Mouse (Mus musculus): ENCODE measurements around the gene Ghrhr. TPM values are rescaled to one million over a fixed set of nuclear protein-coding genes. Genes with fewer than 3 reads are reported as not detected.

The Ghrhr gene
- total and polyA plus RNA-seq, 3 experiments: not detected

- TF ChIP-seq POLR2A (IDR thresholded peaks at IDR 0.05; ENCODE audit: control insufficient read depth in 1 of 2, insufficient read depth in 1 of 2, low read depth in 1 of 2, low read length in 2 of 2, poor library complexity in 1 of 2) (no peak), TBP (IDR thresholded peaks at IDR 0.05; ENCODE audit: low read depth, low read length) (no peak), RAD21 (IDR thresholded peaks at IDR 0.05; ENCODE audit: low read depth, low read length) (no peak), MXI1 (IDR thresholded peaks at IDR 0.05; ENCODE audit: low read depth, low read length) (no peak), BHLHE40 (IDR thresholded peaks at IDR 0.05; ENCODE audit: borderline replicate concordance, low read depth, low read length) (no peak)
- Histone ChIP-seq H3K9ac (ENCODE audit: control insufficient read depth, low read depth, low read length, poor library complexity, severe bottlenecking) (no peak overlapping the region), H3K27ac (ENCODE audit: control insufficient read depth, low read depth, low read length) (no peak overlapping the region), H3K9me3 (replicated peaks; ENCODE audit: insufficient read depth, low read length) (no peaks in the 10 kb centered on the region), H3K4me3 (ENCODE audit: control insufficient read depth in 1 of 2, insufficient read depth in 1 of 2, low read depth in 2 of 2, low read length in 2 of 2) (no peak overlapping the region), H3K27me3 (ENCODE audit: control insufficient read depth in 1 of 2, insufficient read depth in 2 of 2, low read length in 2 of 2) (no peaks in the 10 kb centered on the region), H3K36me3 (ENCODE audit: control insufficient read depth in 1 of 2, insufficient read depth in 2 of 2, low read length in 2 of 2) (no peaks in the 10 kb centered on the region), H3K79me2 (ENCODE audit: control insufficient read depth, insufficient read depth, low read length, poor library complexity) (no peaks in the 10 kb centered on the region), H3K4me1 (ENCODE audit: control insufficient read depth in 1 of 2, insufficient read depth in 2 of 2, low read length in 2 of 2) (no peaks in the 10 kb centered on the region)
- DNase-seq (ENCODE audit: low read depth, low spot score): no peak
Measured at GRCm38 (mm10) chr6:55345264-55345663, 30.8 kb upstream of the Ghrhr start.

GRCm38 (mm10) chr6:55346491-55346890 is 29.6 kb upstream of the Ghrhr start:
- no peak for TF ChIP-seq POLR2A (IDR thresholded peaks at IDR 0.05; ENCODE audit: control insufficient read depth in 1 of 2, insufficient read depth in 1 of 2, low read depth in 1 of 2, low read length in 2 of 2, poor library complexity in 1 of 2)
- no peak for TF ChIP-seq POLR2AphosphoS5 (IDR thresholded peaks at IDR 0.05; ENCODE audit: borderline replicate concordance, low read depth, low read length)
- TF ChIP-seq USF1 (IDR thresholded peaks at IDR 0.05; ENCODE audit: low read depth, low read length): no peak
- no peak for TF ChIP-seq ETS1 (IDR thresholded peaks at IDR 0.05; ENCODE audit: low read depth, low read length)
- no peak for TF ChIP-seq RAD21 (IDR thresholded peaks at IDR 0.05; ENCODE audit: low read depth, low read length)
- no peak for TF ChIP-seq NELFE (IDR thresholded peaks at IDR 0.05; ENCODE audit: low read depth, low read length)
- no peak for TF ChIP-seq ELF1 (IDR thresholded peaks at IDR 0.05; ENCODE audit: low read depth, low read length)
- TF ChIP-seq MYC (IDR thresholded peaks at IDR 0.05; ENCODE audit: low read depth, low read length): no peak
- TF ChIP-seq TAL1 (IDR thresholded peaks at IDR 0.05; ENCODE audit: low read length): no peak
- no peak for TF ChIP-seq CHD1 (IDR thresholded peaks at IDR 0.05; ENCODE audit: low read depth, low read length)
- no peak for TF ChIP-seq CTCF (IDR thresholded peaks at IDR 0.05 in 2 of 3, conservative IDR thresholded peaks at IDR 0.05 in 1 of 3; ENCODE audit: control insufficient read depth in 1 of 3, insufficient read depth in 1 of 3, low read depth in 2 of 3, low read length in 3 of 3, poor library complexity in 1 of 3, severe bottlenecking in 1 of 3)
- no peak for TF ChIP-seq RCOR1 (IDR thresholded peaks at IDR 0.05; ENCODE audit: low read depth, low read length)
- TF ChIP-seq TCF12 (IDR thresholded peaks at IDR 0.05; ENCODE audit: low read depth, low read length): no peak
- TF ChIP-seq JUND (IDR thresholded peaks at IDR 0.05; ENCODE audit: low read depth, low read length): no peak
- TF ChIP-seq MYB (IDR thresholded peaks at IDR 0.05; ENCODE audit: low read depth, low read length): no peak
- TF ChIP-seq ZKSCAN1 (IDR thresholded peaks at IDR 0.05; ENCODE audit: low read depth, low read length): no peak
- no peak for TF ChIP-seq CHD2 (IDR thresholded peaks at IDR 0.05; ENCODE audit: low read length)
- TF ChIP-seq GABPA (IDR thresholded peaks at IDR 0.05; ENCODE audit: low read depth, low read length): no peak
- H3K27ac ChIP-seq (ENCODE audit: control insufficient read depth, low read depth, low read length): no peak overlapping the region
- no peaks in the 10 kb centered on the region for H3K36me3 ChIP-seq (ENCODE audit: control insufficient read depth in 1 of 2, insufficient read depth in 2 of 2, low read length in 2 of 2)

More at GRCm38 (mm10) chr6:55346491-55346890, 29.6 kb upstream of the Ghrhr start:
- H3K27me3 ChIP-seq (ENCODE audit: control insufficient read depth in 1 of 2, insufficient read depth in 2 of 2, low read length in 2 of 2): no peaks in the 10 kb centered on the region
- no peaks in the 10 kb centered on the region for H3K4me1 ChIP-seq (ENCODE audit: control insufficient read depth in 1 of 2, insufficient read depth in 2 of 2, low read length in 2 of 2)
- DNase-seq (ENCODE audit: low read depth, low spot score): no peak
- no peaks in the 10 kb centered on the region for H3K9me3 ChIP-seq (replicated peaks; ENCODE audit: insufficient read depth, low read length)
- H3K79me2 ChIP-seq (ENCODE audit: control insufficient read depth, insufficient read depth, low read length, poor library complexity): no peaks in the 10 kb centered on the region
- H3K9ac ChIP-seq (ENCODE audit: control insufficient read depth, low read depth, low read length, poor library complexity, severe bottlenecking): no peak overlapping the region
- no peak overlapping the region for H3K4me3 ChIP-seq (ENCODE audit: control insufficient read depth in 1 of 2, insufficient read depth in 1 of 2, low read depth in 2 of 2, low read length in 2 of 2)
